Mouse (Mus musculus) intestine, embryonic 14.5 days (tissue): ENCODE results near the gene Ogg1. TPM values are rescaled to one million over a fixed set of nuclear protein-coding genes. Genes with fewer than 3 reads are reported as not detected.

Source experiments
- ATAC-seq: fragments of 200-750 bp; cut with Nextera tagmentation; replicated peaks from 2 replicates; pipeline ENCODE4 v1.8.0; 2017; ENCODE audit warnings: low read depth, moderate number of reproducible peaks, moderate TSS enrichment, moderate library complexity; ENCODE audit not compliant: low FRiP score, low TSS enrichment
- DNase-seq: peaks from one replicate; pipeline ENCODE4 v3.0.0-alpha.2; 2018; ENCODE audit warnings: low spot score
- H3K27ac ChIP-seq: fragments of 300-500 bp; sonication (generic); 2 replicates; pipeline ENCODE4 v1.5.1; 2014; ENCODE audit warnings: low read depth, mild to moderate bottlenecking, control low read depth
- H3K27me3 ChIP-seq: fragments of 300-500 bp; sonication (generic); replicated peaks from 2 replicates; pipeline ENCODE4 v1.6.1; 2014; ENCODE audit warnings: low read length, control low read depth; ENCODE audit not compliant: control insufficient read depth, insufficient read depth
- H3K36me3 ChIP-seq: fragments of 300-500 bp; sonication (generic); 2 replicates; pipeline ENCODE4 v1.6.1; 2014; ENCODE audit warnings: low read length, control low read depth; ENCODE audit not compliant: control insufficient read depth, insufficient read depth
- H3K4me1 ChIP-seq: fragments of 300-500 bp; sonication (generic); replicated peaks from 2 replicates; pipeline ENCODE4 v1.6.1; 2014; ENCODE audit warnings: low read length, control low read depth, mixed read lengths; ENCODE audit not compliant: control insufficient read depth, insufficient read depth
- H3K4me2 ChIP-seq: fragments of 300-500 bp; sonication (generic); 2 replicates; pipeline ENCODE4 v1.6.1; 2014; ENCODE audit warnings: low read length
- H3K4me3 ChIP-seq: fragments of 300-500 bp; sonication (generic); 2 replicates; pipeline ENCODE4 v1.5.1; 2014; ENCODE audit warnings: low read depth, low read length, control low read depth, mixed read lengths
- H3K9ac ChIP-seq: fragments of 300-500 bp; sonication (generic); 2 replicates; pipeline ENCODE4 v1.6.1; 2014; ENCODE audit warnings: mild to moderate bottlenecking, low read length
- H3K9me3 ChIP-seq: fragments of 300-500 bp; sonication (generic); 2 replicates; pipeline ENCODE4 v1.6.1; 2016; ENCODE audit warnings: low read length, control low read depth; ENCODE audit not compliant: control insufficient read depth
- whole genome bisulfite sequencing: fragments of 180-500 bp; shearing (Covaris S2); extraction: QIAGEN DNeasy Blood & Tissue Kit; methylation state at CpG from one replicate; pipeline ENCODE4 v1.1.7; 2014; 5-methylcytosine and 5-hydroxymethylcytosine counted together
- polyA plus RNA-seq: library from polyadenylated mRNA; unstranded; fragments of >200 nt; fragmentation: Nextera tagmentation; extraction: Ambion mirVana; gene quantifications from 2 replicates; pipeline ENCODE4 v1.2.1, GENCODE M21; 2014

The Ogg1 gene
- polyA plus RNA-seq, 1 experiment from 2014 or later, result 12.7 TPM

- WGBS, result 92% methylated on average over 15 of the region's 15 CpGs
- ATAC-seq (no peak), DNase-seq (no peak)
- Histone ChIP-seq H3K4me2 (no peak overlapping the region), H3K27me3 (peaks cover 6% of the 10 kb centered on the region), H3K9ac (no peak overlapping the region), H3K36me3 (no peaks in the 10 kb centered on the region), H3K27ac (no peak overlapping the region), H3K4me1 (no peaks in the 10 kb centered on the region), H3K4me3 (no peak overlapping the region), H3K9me3 (no peaks in the 10 kb centered on the region)
Observed at GRCm38 (mm10) chr6:113289346-113289745, 37.4 kb upstream of the Ogg1 start.

GRCm38 (mm10) chr6:113290346-113290745 is 36.4 kb upstream of the Ogg1 start:
- DNase-seq (no peak), ATAC-seq (no peak)
- Histone ChIP-seq H3K9ac (no peak overlapping the region), H3K9me3 (no peaks in the 10 kb centered on the region), H3K27ac (no peak overlapping the region), H3K27me3 (no peaks in the 10 kb centered on the region), H3K4me3 (no peak overlapping the region), H3K4me2 (no peak overlapping the region), H3K4me1 (no peaks in the 10 kb centered on the region), H3K36me3 (no peaks in the 10 kb centered on the region)
- whole genome bisulfite sequencing, result 67% methylated on average over 6 of the region's 6 CpGs

- no peak for ATAC-seq
- no peak overlapping the region for H3K4me3 ChIP-seq
- no peaks in the 10 kb centered on the region for H3K9me3 ChIP-seq
- WGBS, result 66% methylated on average over 5 of the region's 5 CpGs
- no peak overlapping the region for H3K9ac ChIP-seq
- H3K4me2 ChIP-seq, result no peak overlapping the region
- no peak for DNase-seq
- H3K27me3 ChIP-seq, result no peaks in the 10 kb centered on the region
- H3K4me1 ChIP-seq, result no peaks in the 10 kb centered on the region
- no peak overlapping the region for H3K27ac ChIP-seq
- no peaks in the 10 kb centered on the region for H3K36me3 ChIP-seq
Observed at GRCm38 (mm10) chr6:113292938-113293337, 33.8 kb upstream of the Ogg1 start.

GRCm38 (mm10) chr6:113296046-113296445 is 30.7 kb upstream of the Ogg1 start:
- no peaks in the 10 kb centered on the region for H3K4me1 ChIP-seq
- ATAC-seq (no peak), DNase-seq (no peak)
- no peaks in the 10 kb centered on the region for H3K36me3 ChIP-seq
- no peak overlapping the region for H3K27ac ChIP-seq
- H3K4me2 ChIP-seq, result no peak overlapping the region
- no peaks in the 10 kb centered on the region for H3K27me3 ChIP-seq
- H3K9me3 ChIP-seq, result no peaks in the 10 kb centered on the region
- H3K9ac ChIP-seq, result no peak overlapping the region
- H3K4me3 ChIP-seq, result no peak overlapping the region
- WGBS, result 83% methylated on average over 2 of the region's 2 CpGs

- Histone ChIP-seq H3K27me3 (no peaks in the 10 kb centered on the region), H3K9me3 (no peaks in the 10 kb centered on the region), H3K36me3 (no peaks in the 10 kb centered on the region), H3K9ac (no peak overlapping the region), H3K4me3 (no peak overlapping the region), H3K4me2 (no peak overlapping the region), H3K27ac (no peak overlapping the region), H3K4me1 (no peaks in the 10 kb centered on the region)
- WGBS, result 61% methylated on average over 4 of the region's 4 CpGs
- DNase-seq (no peak), ATAC-seq (no peak)
Observed at GRCm38 (mm10) chr6:113296639-113297038, 30.1 kb upstream of the Ogg1 start.

- no peak overlapping the region for H3K4me2 ChIP-seq
- DNase-seq (no peak), ATAC-seq (no peak)
- H3K27me3 ChIP-seq, result no peaks in the 10 kb centered on the region
- H3K9ac ChIP-seq, result no peak overlapping the region
- WGBS, result 84% methylated on average over 5 of the region's 5 CpGs
- no peak overlapping the region for H3K4me3 ChIP-seq
- H3K36me3 ChIP-seq, result no peaks in the 10 kb centered on the region
- H3K4me1 ChIP-seq, result 0 out of 2 replicates have a peak, but pooled peaks cover 5% of the 10 kb centered on the region
- H3K9me3 ChIP-seq, result no peaks in the 10 kb centered on the region
- no peak overlapping the region for H3K27ac ChIP-seq
Observed at GRCm38 (mm10) chr6:113301350-113301749, 25.4 kb upstream of the Ogg1 start.

- no peak overlapping the region for H3K4me3 ChIP-seq
- no peaks in the 10 kb centered on the region for H3K27me3 ChIP-seq
- DNase-seq, result no peak
- no peak overlapping the region for H3K4me2 ChIP-seq
- no peak for ATAC-seq
- H3K36me3 ChIP-seq, result no peaks in the 10 kb centered on the region
- H3K4me1 ChIP-seq, result 0 out of 2 replicates have a peak, but pooled peaks cover 5% of the 10 kb centered on the region
- H3K9me3 ChIP-seq, result no peaks in the 10 kb centered on the region
- no peak overlapping the region for H3K27ac ChIP-seq
- 18% methylated on average over 3 of the region's 3 CpGs for WGBS
- no peak overlapping the region for H3K9ac ChIP-seq
Observed at GRCm38 (mm10) chr6:113302258-113302657, 24.5 kb upstream of the Ogg1 start.

GRCm38 (mm10) chr6:113306322-113306985 is 20.3 kb upstream of the Ogg1 start:
- WGBS, result 1% methylated on average over 50 of the region's 50 CpGs
- ATAC-seq (peak; percentile 99), DNase-seq (peak; percentile 98)
- Histone ChIP-seq H3K27ac (peak overlapping the region; percentile 99), H3K4me1 (peaks cover 13% of the 10 kb centered on the region), H3K36me3 (peaks cover 14% of the 10 kb centered on the region), H3K27me3 (no peaks in the 10 kb centered on the region), H3K9me3 (no peaks in the 10 kb centered on the region), H3K4me2 (peak overlapping the region; percentile 65), H3K4me3 (peak overlapping the region; percentile 94), H3K9ac (peak overlapping the region; percentile 96)

- H3K9me3 ChIP-seq, result no peaks in the 10 kb centered on the region
- no peak for DNase-seq
- H3K4me2 ChIP-seq, result peak within 1 kb of the TSS; percentile 65
- H3K27me3 ChIP-seq, result no peaks in the 10 kb centered on the region
- ATAC-seq, result peak; percentile 68
- WGBS, result 0% methylated on average over 31 of the region's 32 CpGs
- H3K27ac ChIP-seq, result peak within 1 kb of the TSS; percentile 99
- H3K9ac ChIP-seq, result peak within 1 kb of the TSS; percentile 96
- H3K36me3 ChIP-seq, result peaks cover 18% of the 10 kb centered on the region
- H3K4me3 ChIP-seq, result peak within 1 kb of the TSS; percentile 94
- H3K4me1 ChIP-seq, result peaks cover 13% of the 10 kb centered on the region
Observed at GRCm38 (mm10) chr6:113306986-113307349, 19.8 kb upstream of the Ogg1 start, which contains the start of gene Brpf1. TSS of gene Brpf1 (plus strand) at chr6:113307137.
